Mouse (Mus musculus) adrenal gland, adult 2 months (tissue): ENCODE results near the gene Agfg1. TPM values are rescaled to one million over a fixed set of nuclear protein-coding genes. Genes with fewer than 3 reads are reported as not detected.

ENCODE experiments used
- DNase-seq: peaks from one replicate; pipeline ENCODE4 v3.0.0; 2021
- polyA plus RNA-seq: library from polyadenylated mRNA; depleted of rRNA; stranded (reverse); fragments of >200 nt; gene quantifications from 2 replicates; pipeline ENCODE4 v1.2.3, GENCODE M21; 2012
- total RNA-seq, 2 experiments: library from RNA; stranded (reverse); gene quantifications; 2 replicates each; pipeline ENCODE4 v1.2.3; 2021

Agfg1 gene
- total and polyA plus RNA-seq, 3 experiments, result 33.3 to 54.5 (median 52.7) TPM

GRCm38 (mm10) chr1:82825256-82825655, 14.0 kb upstream of the Agfg1 start:
- DNase-seq, result no peak

- no peak for DNase-seq
These were observed 13.5 kb upstream of the Agfg1 start for GRCm38 (mm10) chr1:82825783-82826182.

- no peak for DNase-seq
These were observed 12.4 kb upstream of the Agfg1 start for GRCm38 (mm10) chr1:82826911-82827310.

GRCm38 (mm10) chr1:82830771-82831170, 8.5 kb upstream of the Agfg1 start:
- DNase-seq, result no peak

- peak; percentile 77 for DNase-seq
These were observed 7.6 kb upstream of the Agfg1 start for GRCm38 (mm10) chr1:82831547-82832240.

- no peak for DNase-seq
These were observed 6.7 kb upstream of the Agfg1 start for GRCm38 (mm10) chr1:82832495-82833021.

- no peak for DNase-seq
These were observed 5.8 kb upstream of the Agfg1 start for GRCm38 (mm10) chr1:82833501-82833900.

- peak; percentile 90 for DNase-seq
These were observed 4.7 kb upstream of the Agfg1 start for GRCm38 (mm10) chr1:82834572-82834971.

GRCm38 (mm10) chr1:82836342-82837217, 2.7 kb upstream of the Agfg1 start:
- no peak for DNase-seq

- DNase-seq, result no peak
These were observed 1.7 kb upstream of the Agfg1 start for GRCm38 (mm10) chr1:82837579-82837978.

- no peak for DNase-seq
These were observed 601 bp upstream of the Agfg1 start for GRCm38 (mm10) chr1:82838469-82839295.

GRCm38 (mm10) chr1:82839614-82840421, 535 bp downstream of the Agfg1 start:
- DNase-seq, result no peak

GRCm38 (mm10) chr1:82855729-82856128, 16.4 kb downstream of the Agfg1 start:
- no peak for DNase-seq

- no peak for DNase-seq
These were observed 19.0 kb downstream of the Agfg1 start for GRCm38 (mm10) chr1:82858236-82858635.

- no peak for DNase-seq
These were observed 21.1 kb downstream of the Agfg1 start for GRCm38 (mm10) chr1:82860391-82860790.

GRCm38 (mm10) chr1:82870202-82870601, 30.9 kb downstream of the Agfg1 start:
- no peak for DNase-seq

- no peak for DNase-seq
These were observed 39.9 kb downstream of the Agfg1 start for GRCm38 (mm10) chr1:82879172-82879571.

- DNase-seq, result no peak
These were observed 40.9 kb downstream of the Agfg1 start for GRCm38 (mm10) chr1:82880196-82880595.

- DNase-seq, result no peak
These were observed 54.0 kb downstream of the Agfg1 start for GRCm38 (mm10) chr1:82893269-82893668.

GRCm38 (mm10) chr1:82900567-82900966, 61.3 kb downstream of the Agfg1 start:
- no peak for DNase-seq

GRCm38 (mm10) chr1:82901201-82901600, 61.9 kb downstream of the Agfg1 start:
- DNase-seq, result no peak
